Mouse (Mus musculus): ENCODE results near the gene Vwa3b. TPM values are rescaled to one million over a fixed set of nuclear protein-coding genes. Genes with fewer than 3 reads are reported as not detected.
A peak's percentile ranks its signal among the peaks of the same experiment; 100 is the strongest.

Vwa3b gene
- total RNA-seq, 1 experiment: 17.5 TPM

DNA sequence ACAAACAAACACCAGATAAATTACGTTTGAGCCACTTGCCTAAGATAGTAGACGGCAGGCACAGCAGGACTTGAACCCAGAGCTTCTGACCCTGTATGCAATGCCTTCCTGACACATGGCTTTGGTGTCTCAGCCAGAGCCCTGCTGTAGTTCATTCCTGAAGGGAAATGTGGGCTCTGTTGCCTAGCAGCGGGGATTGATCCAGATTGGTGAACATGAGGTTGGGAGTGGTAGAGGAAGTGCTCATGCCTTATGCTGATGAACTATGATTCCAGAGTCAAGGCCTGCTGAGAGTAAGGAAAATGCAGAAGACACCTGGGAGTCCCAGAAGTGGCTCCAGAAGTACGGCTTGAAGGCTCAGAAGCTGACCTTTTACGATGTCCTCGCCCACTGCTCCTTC, 74.0 kb downstream of the Vwa3b start:
- TF ChIP-seq MAFK (IDR thresholded peaks at IDR 0.05; ENCODE audit: insufficient read depth, low read depth, low read length): no peak
- H3K36me3 ChIP-seq (ENCODE audit: control insufficient read depth, insufficient read depth, low read length, poor library complexity, severe bottlenecking): 0 out of 2 replicates have a peak, but pooled peaks cover 5% of the 10 kb centered on the region
- peaks cover 8% of the 10 kb centered on the region in 2 experiments for H3K4me1 ChIP-seq (ENCODE audit: control insufficient read depth in 2 of 2, insufficient read depth in 2 of 2, low read length in 2 of 2, poor library complexity in 1 of 2)
- peak overlapping the region; percentile 63; the same call in 1 of the 2 replicates for H3K9ac ChIP-seq (ENCODE audit: insufficient read depth, low read depth, low read length, poor library complexity, severe bottlenecking)
- peak overlapping the region; percentile 39 to 54; a peak in 3 of 4 replicates for H3K4me3 ChIP-seq (ENCODE audit: insufficient read depth in 1 of 2, low read depth in 1 of 2, low read length in 2 of 2, poor library complexity in 1 of 2, severe bottlenecking in 1 of 2)
- in situ Hi-C loops (cut with MboI; ENCODE audit: low sequenced_read_pairs in 2 of 2, unreplicated experiment in 2 of 2): no loop called here
- H3K27ac ChIP-seq (ENCODE audit: insufficient read depth, low read depth, low read length, poor library complexity, severe bottlenecking): peak overlapping the region; percentile 45; the same call in 1 of the 2 replicates
- no peak for DNase-seq (ENCODE audit: low read depth, low spot score)
- H3K9me3 ChIP-seq (ENCODE audit: control insufficient read depth, insufficient read depth, low read depth, low read length): no peaks in the 10 kb centered on the region

DNA sequence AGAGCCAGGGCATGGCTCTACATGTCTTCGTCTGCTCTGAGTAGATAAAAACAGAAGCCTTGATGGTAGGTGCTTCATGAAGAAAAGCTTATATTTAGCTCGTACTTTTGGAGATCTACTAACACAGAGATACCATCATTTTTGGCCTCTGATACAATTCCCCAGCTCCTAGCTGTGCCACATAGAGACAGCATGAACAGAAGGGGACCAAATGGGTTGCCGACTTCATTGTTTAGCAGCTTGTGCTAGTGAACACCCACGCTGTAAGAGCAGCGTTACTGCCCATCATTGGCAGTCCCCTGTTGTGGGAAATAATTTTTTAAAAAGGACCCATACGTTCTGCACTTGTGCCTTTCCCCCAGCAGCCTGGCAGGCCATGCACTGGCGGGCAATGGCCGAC, 74.6 kb downstream of the Vwa3b start:
- peak overlapping the region; percentile 39 to 54; a peak in 3 of 4 replicates for H3K4me3 ChIP-seq (ENCODE audit: insufficient read depth in 1 of 2, low read depth in 1 of 2, low read length in 2 of 2, poor library complexity in 1 of 2, severe bottlenecking in 1 of 2)
- H3K9me3 ChIP-seq (ENCODE audit: control insufficient read depth, insufficient read depth, low read depth, low read length): no peaks in the 10 kb centered on the region
- 0 out of 2 replicates have a peak, but pooled peaks cover 5% of the 10 kb centered on the region for H3K36me3 ChIP-seq (ENCODE audit: control insufficient read depth, insufficient read depth, low read length, poor library complexity, severe bottlenecking)
- H3K4me1 ChIP-seq (ENCODE audit: control insufficient read depth in 2 of 2, insufficient read depth in 2 of 2, low read length in 2 of 2, poor library complexity in 1 of 2): peaks cover 5 to 10% of the 10 kb centered on the region in 2 experiments; a peak in 3 of 4 replicates
- H3K27ac ChIP-seq (ENCODE audit: insufficient read depth, low read depth, low read length, poor library complexity, severe bottlenecking): peak overlapping the region; percentile 45; the same call in 1 of the 2 replicates
- in situ Hi-C loops (cut with MboI; ENCODE audit: low sequenced_read_pairs in 2 of 2, unreplicated experiment in 2 of 2): no loop called here
- TF ChIP-seq CHD2 (IDR thresholded peaks at IDR 0.05; ENCODE audit: low read depth, low read length) (no peak), HCFC1 (IDR thresholded peaks at IDR 0.05; ENCODE audit: borderline replicate concordance, insufficient read depth, low read length) (no peak)
- no peak for DNase-seq (ENCODE audit: low read depth, low spot score)
- peak overlapping the region; percentile 63; the same call in 1 of the 2 replicates for H3K9ac ChIP-seq (ENCODE audit: insufficient read depth, low read depth, low read length, poor library complexity, severe bottlenecking)

DNA sequence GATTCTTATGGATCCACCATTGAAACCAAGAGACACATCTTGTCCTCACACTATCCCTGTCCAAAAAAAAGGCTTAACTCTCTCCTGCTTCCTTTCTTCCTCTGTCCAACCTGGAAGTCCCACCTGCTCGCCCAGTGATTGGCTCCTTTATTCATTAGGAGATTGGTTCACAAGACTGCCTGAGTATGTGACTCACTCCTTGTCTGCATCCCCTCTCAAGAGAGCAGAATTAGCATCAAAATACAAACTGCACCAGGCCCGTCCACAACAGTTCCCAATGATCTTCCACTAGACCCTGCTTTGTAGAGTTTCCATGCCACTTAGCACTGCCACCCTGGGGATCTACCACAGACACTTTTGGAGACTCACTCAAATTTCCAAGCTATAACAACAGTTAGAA, 75.3 kb downstream of the Vwa3b start:
- TF ChIP-seq MAFK (IDR thresholded peaks at IDR 0.05; ENCODE audit: insufficient read depth, low read depth, low read length) (no peak), ZC3H11A (IDR thresholded peaks at IDR 0.05; ENCODE audit: borderline replicate concordance, low read depth, low read length) (no peak), HCFC1 (IDR thresholded peaks at IDR 0.05; ENCODE audit: borderline replicate concordance, insufficient read depth, low read length) (no peak), ZNF384 (IDR thresholded peaks at IDR 0.05; ENCODE audit: low read depth, low read length) (no peak), CHD2 (IDR thresholded peaks at IDR 0.05; ENCODE audit: low read depth, low read length) (no peak)
- peak; percentile 55 for DNase-seq (ENCODE audit: low read depth, low spot score)
- Histone ChIP-seq H3K9ac (ENCODE audit: insufficient read depth, low read depth, low read length, poor library complexity, severe bottlenecking) (no peak overlapping the region; the same call in 1 of the 2 replicates), H3K4me1 (ENCODE audit: control insufficient read depth in 2 of 2, insufficient read depth in 2 of 2, low read length in 2 of 2, poor library complexity in 1 of 2) (peaks cover 5 to 7% of the 10 kb centered on the region in 2 experiments; a peak in 3 of 4 replicates), H3K4me3 (ENCODE audit: insufficient read depth in 1 of 2, low read depth in 1 of 2, low read length in 2 of 2, poor library complexity in 1 of 2, severe bottlenecking in 1 of 2) (peak overlapping the region; percentile 39 to 54; a peak in 2 of 4 replicates), H3K9me3 (ENCODE audit: control insufficient read depth, insufficient read depth, low read depth, low read length) (no peaks in the 10 kb centered on the region), H3K27ac (ENCODE audit: insufficient read depth, low read depth, low read length, poor library complexity, severe bottlenecking) (peak overlapping the region; percentile 45; the same call in 1 of the 2 replicates), H3K36me3 (ENCODE audit: control insufficient read depth, insufficient read depth, low read length, poor library complexity, severe bottlenecking) (0 out of 2 replicates have a peak, but pooled peaks cover 5% of the 10 kb centered on the region)
- in situ Hi-C loops (cut with MboI; ENCODE audit: low sequenced_read_pairs in 2 of 2, unreplicated experiment in 2 of 2): no loop called here

DNA sequence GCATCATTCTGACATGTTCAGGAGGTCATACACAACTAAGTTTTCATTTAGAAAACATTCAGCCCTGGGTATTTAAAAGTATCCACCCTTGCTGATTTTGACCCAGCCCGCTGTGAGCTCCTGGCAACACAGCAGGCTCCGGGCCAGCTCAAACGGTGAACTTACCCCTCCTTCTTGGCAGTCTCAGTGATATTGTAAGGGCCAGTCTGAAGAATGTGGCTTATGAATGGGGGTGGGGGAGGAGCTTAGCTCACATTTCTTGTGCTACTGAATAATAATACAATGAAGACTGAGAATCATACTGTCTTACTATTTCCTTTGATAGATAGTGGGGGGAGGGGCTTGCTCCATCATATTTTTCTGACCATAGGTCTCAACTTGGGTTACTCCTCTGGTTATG, 78.8 kb downstream of the Vwa3b start:
- H3K27ac ChIP-seq (ENCODE audit: insufficient read depth, low read depth, low read length, poor library complexity, severe bottlenecking): no peak overlapping the region

DNA sequence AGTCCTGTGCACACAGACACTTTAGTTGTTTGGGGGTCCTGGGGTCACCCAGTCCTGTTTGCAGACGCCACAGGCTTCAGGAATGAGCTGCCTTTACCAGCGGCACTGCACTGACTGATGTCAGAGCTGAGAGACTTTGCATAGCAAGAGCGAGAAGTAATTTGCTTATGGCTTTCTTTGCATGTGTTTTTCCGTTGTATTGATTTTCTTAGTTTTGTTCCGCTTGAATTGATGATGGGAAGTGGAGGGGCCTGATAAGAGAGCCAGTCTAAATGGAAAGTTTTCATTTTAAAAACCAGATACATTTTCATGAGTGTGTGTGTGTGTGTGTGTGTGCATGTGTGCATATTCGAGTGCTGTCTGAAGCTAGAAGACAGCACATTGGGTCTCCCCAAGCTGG, 87.4 kb downstream of the Vwa3b start:
- in situ Hi-C loops (cut with MboI; ENCODE audit: low sequenced_read_pairs in 2 of 2, unreplicated experiment in 2 of 2): no loop called here
- Histone ChIP-seq H3K9ac (ENCODE audit: insufficient read depth, low read depth, low read length, poor library complexity, severe bottlenecking) (no peak overlapping the region), H3K4me1 (ENCODE audit: control insufficient read depth in 2 of 2, insufficient read depth in 2 of 2, low read length in 2 of 2, poor library complexity in 1 of 2) (no peaks in the 10 kb centered on the region), H3K36me3 (ENCODE audit: control insufficient read depth, insufficient read depth, low read length, poor library complexity, severe bottlenecking) (peaks cover 5% of the 10 kb centered on the region), H3K27ac (ENCODE audit: insufficient read depth, low read depth, low read length, poor library complexity, severe bottlenecking) (no peak overlapping the region), H3K4me3 (ENCODE audit: insufficient read depth in 1 of 2, low read depth in 1 of 2, low read length in 2 of 2, poor library complexity in 1 of 2, severe bottlenecking in 1 of 2) (no peak overlapping the region), H3K9me3 (ENCODE audit: control insufficient read depth, insufficient read depth, low read depth, low read length) (no peaks in the 10 kb centered on the region)
- no peak for DNase-seq (ENCODE audit: low read depth, low spot score)
- no peak for TF ChIP-seq ZNF384 (IDR thresholded peaks at IDR 0.05; ENCODE audit: low read depth, low read length)
- TF ChIP-seq CHD2 (IDR thresholded peaks at IDR 0.05; ENCODE audit: low read depth, low read length): no peak
- TF ChIP-seq ZC3H11A (IDR thresholded peaks at IDR 0.05; ENCODE audit: borderline replicate concordance, low read depth, low read length): no peak
- no peak for TF ChIP-seq MAFK (IDR thresholded peaks at IDR 0.05; ENCODE audit: insufficient read depth, low read depth, low read length)
- TF ChIP-seq HCFC1 (IDR thresholded peaks at IDR 0.05; ENCODE audit: borderline replicate concordance, insufficient read depth, low read length): no peak

More for the DNA sequence above, 78.8 kb downstream of the Vwa3b start:
- H3K4me3 ChIP-seq (ENCODE audit: insufficient read depth in 1 of 2, low read depth in 1 of 2, low read length in 2 of 2, poor library complexity in 1 of 2, severe bottlenecking in 1 of 2): no peak overlapping the region
- no peaks in the 10 kb centered on the region for H3K9me3 ChIP-seq (ENCODE audit: control insufficient read depth, insufficient read depth, low read depth, low read length)
- in situ Hi-C loops (cut with MboI; ENCODE audit: low sequenced_read_pairs in 2 of 2, unreplicated experiment in 2 of 2): no loop called here
- TF ChIP-seq MAFK (IDR thresholded peaks at IDR 0.05; ENCODE audit: insufficient read depth, low read depth, low read length) (no peak), ZNF384 (IDR thresholded peaks at IDR 0.05; ENCODE audit: low read depth, low read length) (no peak), HCFC1 (IDR thresholded peaks at IDR 0.05; ENCODE audit: borderline replicate concordance, insufficient read depth, low read length) (no peak), ZC3H11A (IDR thresholded peaks at IDR 0.05; ENCODE audit: borderline replicate concordance, low read depth, low read length) (no peak), CHD2 (IDR thresholded peaks at IDR 0.05; ENCODE audit: low read depth, low read length) (no peak)
- DNase-seq (ENCODE audit: low read depth, low spot score): no peak
- peaks cover 5 to 7% of the 10 kb centered on the region in 2 experiments; a peak in 3 of 4 replicates for H3K4me1 ChIP-seq (ENCODE audit: control insufficient read depth in 2 of 2, insufficient read depth in 2 of 2, low read length in 2 of 2, poor library complexity in 1 of 2)
- H3K36me3 ChIP-seq (ENCODE audit: control insufficient read depth, insufficient read depth, low read length, poor library complexity, severe bottlenecking): peaks cover 9% of the 10 kb centered on the region; the same call in 1 of the 2 replicates
- no peak overlapping the region for H3K9ac ChIP-seq (ENCODE audit: insufficient read depth, low read depth, low read length, poor library complexity, severe bottlenecking)

Measured in ES-E14 (cell line).